Mouse (Mus musculus) right cerebral cortex, postnatal 14 days (tissue): Measurements from ENCODE around the gene St8sia2.
A peak's percentile ranks its signal among the peaks of the same experiment; 100 is the strongest.
"Not testable (repeated sequence)": the region's sequence is repeated elsewhere in the genome, so short reads cannot be mapped to it uniquely, and the experiment has no call there.

Experiments
- DNase-seq: peaks from one replicate; pipeline ENCODE4 v3.0.0; 2022

The St8sia2 gene

DNA sequence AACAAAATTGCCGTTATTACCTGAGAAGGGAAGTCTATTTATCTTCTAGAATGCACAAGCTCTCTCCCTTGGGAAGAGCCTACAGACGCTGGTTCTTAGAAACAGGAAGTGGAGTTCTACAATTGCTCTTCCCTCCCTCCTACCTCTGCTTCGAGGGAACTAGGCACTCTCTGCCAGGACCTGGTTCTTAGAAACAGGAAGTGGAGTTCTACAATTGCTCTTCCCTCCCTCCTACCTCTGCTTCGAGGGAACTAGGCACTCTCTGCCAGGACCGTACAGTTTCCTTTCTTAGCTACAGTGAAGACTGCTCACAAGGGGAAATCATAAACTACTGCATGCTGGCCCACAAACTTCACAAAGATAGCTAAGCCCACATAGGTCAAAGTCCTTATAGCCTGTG is 41.3 kb downstream of the St8sia2 start:
- not testable (repeated sequence) for DNase-seq

DNA sequence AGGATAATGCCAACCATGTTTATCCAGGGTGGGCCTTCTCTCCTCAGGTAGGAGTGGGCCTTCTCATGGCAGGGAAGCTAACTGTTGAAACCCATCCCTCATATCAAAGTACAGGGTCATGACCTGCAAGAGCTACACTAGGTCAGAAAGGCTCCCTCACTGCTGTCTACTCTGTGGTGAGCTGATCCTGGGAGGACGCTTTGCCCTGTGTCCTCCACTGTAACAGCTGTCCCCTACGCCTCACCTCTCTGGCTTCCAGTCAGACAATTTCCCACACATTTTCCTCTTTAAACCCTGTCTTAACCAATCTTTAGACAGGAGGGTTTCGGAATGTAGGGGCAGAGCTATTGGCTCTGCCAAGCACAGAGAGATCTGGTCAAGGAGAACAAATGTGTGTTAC is 48.3 kb downstream of the St8sia2 start:
- DNase-seq = no peak

DNA sequence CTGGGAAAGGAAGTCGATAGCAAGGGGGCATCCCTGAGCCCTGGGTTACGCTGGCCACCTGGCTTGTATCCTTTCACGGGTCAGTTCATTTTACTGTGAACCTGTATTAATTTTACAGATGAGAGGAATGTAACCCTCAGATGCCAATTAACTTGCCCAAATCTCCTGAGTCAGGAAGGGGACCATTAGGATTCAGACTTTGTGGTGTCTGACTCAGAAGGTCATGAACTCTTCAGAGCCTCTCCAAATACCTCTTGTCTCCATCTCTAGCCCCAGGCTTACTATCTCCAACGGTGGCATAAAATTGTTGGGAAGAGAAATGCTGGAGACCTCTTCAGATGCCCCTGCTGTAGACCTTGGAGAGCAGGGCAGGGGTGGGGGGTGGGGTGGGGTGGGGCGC is 51.1 kb downstream of the St8sia2 start:
- no peak for DNase-seq

DNA sequence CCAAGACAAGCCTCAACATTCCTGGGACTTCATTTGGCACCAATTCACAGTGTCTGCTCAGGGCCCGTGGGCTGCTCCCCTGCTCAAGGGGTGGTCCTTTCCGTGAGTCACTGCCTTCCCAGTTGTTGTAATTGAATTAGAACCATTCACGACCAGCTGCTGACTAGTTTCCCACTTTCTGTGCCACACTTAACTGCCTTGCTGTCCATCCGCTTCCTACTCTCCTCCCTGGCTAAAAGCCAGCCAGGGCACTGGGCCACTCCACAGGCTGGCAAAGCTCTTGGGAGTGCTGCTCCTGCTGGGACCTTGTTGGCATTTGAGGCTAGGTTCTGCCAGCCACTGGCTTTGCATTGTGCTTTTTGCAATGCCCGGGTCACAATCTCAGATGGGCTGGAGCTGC is 59.0 kb downstream of the St8sia2 start:
- no peak for DNase-seq

DNA sequence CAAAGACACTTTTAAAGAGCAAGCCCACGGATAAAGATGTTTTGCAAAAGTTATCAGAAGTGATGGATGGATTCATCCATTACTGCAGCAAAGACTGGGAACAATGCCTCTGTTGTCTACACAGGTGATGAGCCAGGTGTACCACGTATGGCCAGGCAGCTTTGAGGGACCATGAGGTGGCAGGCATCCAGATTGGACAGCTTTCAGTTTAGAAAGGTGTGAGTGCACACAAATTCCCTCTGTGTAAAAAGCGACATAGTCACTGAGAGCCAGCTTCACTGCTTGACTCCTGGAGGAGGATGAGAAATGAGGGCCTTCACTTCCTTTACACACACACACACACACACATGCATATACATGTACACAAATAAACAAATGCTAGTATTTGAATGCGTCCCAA is 60.4 kb downstream of the St8sia2 start:
- DNase-seq = no peak

DNA sequence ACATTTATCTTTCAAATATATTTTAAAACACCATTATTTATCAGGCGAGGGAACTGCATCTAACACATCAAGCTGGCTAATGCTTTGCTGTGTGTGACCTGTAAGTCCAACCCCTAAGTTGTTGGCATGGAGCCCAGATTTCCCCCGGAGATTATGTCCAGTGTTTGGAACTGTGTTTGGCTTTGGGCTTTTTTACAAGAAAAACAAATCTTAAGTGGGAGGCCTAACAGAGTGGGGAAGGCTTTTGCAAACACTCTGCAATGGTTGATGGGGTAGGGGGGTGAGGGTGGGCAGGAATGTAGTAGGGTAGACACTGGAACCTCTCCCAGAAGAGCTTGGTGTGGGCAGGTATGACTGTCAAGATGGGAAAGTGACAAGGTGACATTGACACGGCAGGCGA is 71.8 kb downstream of the St8sia2 start:
- DNase-seq = no peak

DNA sequence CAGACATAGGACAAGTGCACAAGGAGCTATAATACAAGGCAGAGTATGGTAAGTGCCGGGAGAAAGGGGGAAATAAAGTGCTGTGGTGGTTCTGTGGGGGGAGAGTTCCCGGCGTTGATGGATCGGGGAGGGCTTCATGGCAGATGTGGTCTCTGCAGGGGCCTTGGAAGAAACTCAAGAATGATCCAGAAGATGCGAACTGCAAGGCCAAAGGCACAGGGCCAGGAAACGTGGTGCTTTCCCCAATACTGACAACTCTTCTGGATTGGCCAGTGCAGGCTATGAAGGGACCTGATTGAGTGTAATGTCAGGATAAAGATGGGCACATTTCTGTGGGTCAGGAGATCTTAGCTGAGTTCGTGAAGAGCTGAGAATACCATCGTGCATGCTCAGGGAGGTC is 74.3 kb downstream of the St8sia2 start:
- no peak for DNase-seq

DNA sequence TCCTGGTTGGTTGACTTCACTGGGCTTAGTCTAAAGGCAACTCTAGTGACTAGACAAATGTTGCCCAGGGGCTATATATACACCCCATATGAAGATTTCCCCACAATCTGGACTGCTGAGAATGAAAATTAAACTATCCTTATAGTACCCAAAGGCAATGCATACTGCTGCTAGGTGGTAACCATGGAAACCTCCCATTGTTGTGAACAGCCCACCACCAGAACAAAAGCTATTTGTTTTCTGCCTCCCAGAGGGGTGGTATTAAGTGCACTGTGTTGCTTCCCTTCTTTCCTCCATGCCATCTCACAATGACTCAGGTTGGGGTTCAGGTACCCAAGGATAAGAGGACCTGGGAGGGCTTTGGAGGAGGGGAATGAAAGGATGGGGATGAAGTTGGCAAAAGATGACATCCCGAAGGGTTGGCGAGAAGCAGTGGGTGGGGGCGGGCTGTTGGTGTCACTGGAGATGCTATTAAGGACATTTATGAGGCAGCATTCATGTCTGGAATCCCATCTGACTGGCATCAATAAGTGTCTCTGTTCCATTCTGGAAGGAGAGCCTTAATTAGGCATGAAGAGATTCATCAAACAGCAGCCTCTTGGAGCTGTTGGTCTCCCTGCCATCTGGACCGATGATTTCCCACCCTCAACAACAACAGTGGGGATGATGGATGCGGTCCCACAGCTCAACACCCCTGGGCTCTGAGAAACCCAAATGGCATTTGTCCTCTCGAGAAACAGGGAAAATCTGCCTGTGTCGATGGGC is 75.3 kb downstream of the St8sia2 start:
- DNase-seq = no peak

DNA sequence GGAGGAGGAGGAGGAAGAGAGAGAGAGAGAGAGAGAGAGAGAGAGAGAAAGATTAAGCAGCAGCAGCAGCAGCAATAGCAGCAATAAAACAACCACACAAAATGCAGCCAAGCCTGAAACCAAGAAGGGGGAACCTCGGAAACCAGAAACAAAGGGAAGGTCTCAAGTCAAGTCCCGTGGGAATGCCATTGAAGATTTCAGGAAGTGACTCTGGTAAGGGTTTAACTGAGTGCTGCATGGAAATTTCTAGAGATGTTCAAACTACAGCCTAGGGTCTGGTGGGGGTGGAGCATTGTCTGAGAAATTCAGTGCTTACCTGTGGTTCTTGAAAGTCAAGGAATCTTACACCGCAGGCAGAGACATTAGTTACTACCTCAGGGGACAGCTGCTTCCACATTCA is 77.4 kb downstream of the St8sia2 start:
- DNase-seq = no peak

DNA sequence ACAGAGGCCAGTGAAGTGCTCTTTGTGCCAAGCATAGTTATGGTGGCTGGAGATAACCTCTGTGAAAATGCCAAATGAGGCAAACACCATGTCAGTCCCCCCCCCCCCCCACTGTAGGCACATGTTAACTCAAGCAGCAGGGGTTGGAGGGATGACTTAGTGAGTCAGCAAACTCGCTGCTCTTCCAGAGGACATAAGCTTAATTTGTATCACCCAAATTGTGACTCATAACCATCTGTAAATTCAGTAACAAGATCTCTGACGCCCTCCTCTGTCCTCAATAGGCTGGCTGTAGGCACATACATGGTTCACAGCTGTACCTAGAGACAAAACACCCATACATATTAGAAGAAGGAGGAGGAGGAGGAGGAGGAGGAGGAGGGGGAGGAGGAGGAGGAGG is 77.8 kb downstream of the St8sia2 start:
- no peak for DNase-seq

DNA sequence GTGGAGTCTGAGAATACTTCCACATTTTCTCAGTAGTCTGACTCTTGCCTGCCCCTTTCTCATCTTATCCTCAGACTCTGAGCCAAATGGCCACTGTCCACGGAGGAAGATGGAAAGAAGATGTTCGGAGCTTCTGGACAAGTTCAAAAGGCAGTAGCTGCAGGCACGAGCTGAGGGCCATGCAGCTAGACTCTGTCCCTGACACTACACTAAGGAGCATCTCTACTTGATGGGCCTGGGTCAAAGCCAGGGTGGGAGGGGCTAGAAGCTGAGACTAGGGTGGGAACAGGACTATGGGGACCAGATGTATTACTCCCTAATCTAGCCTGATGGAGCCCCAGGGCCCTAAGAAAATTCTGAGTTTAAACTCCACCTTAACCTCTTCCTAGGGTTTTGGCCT is 80.5 kb downstream of the St8sia2 start:
- DNase-seq = no peak

DNA sequence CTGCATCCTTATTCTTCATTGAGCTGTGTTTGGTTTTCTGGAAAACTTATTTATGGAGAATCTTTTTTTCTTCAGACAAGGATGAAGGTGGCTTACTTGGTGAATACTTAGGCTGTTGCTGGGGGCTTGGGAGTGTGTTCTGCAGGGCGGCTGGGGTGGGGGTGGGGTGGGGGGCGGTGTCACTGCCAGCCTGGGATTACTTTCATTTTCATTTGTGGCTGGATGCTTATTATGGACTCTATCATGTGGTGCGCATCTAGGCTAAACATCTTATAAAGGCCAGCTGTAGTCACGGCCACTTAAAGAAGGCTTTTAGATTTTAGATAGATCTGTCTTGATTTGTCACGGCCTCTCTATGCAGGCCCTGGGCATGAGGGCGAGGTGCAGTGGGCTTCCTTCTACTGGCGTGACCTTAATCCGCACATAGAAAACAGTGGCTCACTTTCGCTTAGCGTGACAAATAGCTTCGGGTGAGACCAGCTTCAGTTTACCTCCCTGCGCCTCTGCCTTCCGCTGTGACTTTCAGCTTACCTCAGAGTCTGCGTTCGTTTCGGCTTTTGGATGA is 92.5 kb downstream of the St8sia2 start:
- DNase-seq = no peak

DNA sequence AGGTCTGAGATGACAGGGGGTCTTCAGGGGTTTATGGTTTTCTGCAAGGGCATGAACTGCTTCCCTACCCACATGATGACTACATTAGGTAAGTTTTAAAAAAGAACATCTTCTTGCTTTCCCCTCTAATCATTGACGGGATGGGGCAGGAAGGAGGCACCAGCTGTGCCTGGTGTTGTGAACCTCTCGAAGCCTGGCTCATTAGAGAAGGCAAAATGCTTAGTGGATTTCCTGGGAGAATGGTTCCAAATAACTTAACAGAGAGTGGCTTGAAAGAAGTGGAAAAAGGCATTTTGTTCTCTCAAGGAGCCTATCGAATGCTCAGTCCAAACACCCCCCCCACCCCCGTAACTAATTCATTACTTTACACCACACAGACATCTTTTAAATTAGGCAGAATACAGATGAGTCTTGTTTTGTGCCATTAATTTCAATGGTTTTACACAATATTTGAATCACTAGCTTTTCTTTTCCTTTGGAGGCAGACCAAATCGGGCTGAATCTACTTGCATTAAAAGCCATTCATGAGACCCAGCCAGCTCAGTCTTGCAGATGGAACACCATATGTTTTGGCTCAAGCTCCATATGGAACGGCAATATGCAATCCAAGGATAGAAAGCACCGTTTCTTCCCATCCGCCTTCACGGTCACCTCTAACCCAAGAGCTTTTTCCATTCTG is 95.7 kb downstream of the St8sia2 start:
- DNase-seq = peak; percentile 42

DNA sequence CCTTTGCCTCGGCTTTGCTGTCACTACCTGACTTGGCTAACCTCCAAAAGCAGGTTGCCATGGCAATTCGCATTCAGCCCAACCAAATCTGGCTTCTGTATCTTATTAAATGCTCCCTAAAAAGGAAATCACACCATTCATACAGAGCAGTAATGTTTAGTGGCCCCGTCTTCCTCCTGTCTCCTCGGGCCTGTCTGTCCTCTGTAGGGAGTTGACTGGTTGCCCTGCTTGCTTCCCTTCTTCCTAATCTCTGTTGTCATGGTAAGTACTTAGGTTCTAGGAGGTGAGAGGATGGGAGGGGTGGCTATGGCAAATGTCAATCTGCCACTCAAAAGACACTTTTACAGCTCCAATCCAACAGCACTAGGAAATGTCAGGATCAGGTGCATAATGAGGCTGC is 101.6 kb downstream of the St8sia2 start:
- DNase-seq = no peak

DNA sequence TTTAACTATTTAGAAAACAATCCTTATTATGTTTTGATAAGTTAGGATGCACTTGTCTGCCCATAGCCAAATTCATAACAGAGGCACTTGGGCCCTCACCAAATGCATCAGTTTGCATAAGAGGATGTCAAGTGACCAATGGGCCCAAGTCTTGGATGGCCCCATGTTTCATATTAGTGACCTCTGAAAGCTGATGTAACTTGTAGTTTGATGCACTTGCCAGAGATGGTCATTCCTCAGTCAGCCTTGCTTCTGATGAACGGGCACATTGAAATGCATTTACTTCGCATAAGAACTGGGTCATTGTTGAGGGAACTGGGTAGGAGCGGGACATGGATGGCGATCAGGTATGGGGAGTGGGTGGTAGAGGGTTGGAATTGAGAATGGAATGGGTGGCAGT is 102.6 kb downstream of the St8sia2 start:
- DNase-seq = no peak

DNA sequence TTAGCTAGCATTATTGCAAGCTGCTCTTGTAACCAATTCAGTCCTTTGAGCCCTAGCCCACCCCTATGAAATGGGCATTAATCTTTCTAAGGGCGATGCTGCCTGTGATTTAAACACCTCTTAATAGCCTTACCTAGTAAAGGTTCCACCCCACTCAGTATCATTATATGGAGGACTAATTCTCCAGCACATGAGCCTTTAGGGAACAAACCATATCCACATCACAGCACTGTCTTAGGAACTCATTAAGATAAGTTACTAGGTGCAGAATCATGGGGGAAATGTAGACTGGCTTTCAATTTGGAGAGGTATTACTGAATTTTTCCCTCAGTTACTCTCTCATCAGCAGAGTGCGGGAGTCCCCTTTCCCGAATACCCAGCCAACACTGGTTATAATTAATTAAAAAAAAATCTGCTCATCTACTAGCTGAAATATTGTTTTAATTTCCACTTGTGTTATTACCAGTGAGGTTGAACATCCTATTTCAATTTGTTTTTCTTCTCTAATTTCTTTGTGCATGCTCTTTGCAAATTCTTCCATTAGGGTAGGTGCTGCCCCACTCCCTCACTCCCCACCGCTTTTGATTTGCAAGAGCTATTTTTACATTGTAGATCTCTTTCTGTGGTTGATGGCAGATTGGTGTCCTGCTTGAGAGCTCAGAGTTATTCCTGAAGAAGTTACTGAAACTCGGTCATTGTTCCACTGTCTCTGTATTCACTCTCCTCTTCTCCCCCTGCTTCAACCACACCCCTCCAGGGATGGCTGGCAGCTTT is 103.9 kb downstream of the St8sia2 start:
- no peak for DNase-seq

DNA sequence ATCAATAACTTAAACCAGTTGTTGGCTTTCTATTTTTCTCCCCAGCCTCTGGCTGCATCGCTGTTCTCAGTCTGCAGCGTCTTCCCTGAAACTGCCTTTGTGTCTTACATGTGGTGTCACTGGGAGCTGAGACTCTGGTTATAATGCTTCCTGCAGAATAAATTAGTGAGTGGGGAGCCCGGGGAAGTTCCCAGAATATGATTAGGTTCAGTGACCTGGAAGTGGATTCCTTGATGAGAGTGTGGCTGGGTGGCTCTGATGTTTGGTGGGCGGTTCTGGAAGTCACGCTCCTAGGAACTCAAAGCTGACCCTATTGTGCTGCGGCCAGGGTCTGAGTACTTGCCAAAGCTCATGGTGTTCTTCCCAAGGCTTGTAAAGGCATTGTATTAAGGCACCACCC is 119.0 kb downstream of the St8sia2 start:
- no peak for DNase-seq

DNA sequence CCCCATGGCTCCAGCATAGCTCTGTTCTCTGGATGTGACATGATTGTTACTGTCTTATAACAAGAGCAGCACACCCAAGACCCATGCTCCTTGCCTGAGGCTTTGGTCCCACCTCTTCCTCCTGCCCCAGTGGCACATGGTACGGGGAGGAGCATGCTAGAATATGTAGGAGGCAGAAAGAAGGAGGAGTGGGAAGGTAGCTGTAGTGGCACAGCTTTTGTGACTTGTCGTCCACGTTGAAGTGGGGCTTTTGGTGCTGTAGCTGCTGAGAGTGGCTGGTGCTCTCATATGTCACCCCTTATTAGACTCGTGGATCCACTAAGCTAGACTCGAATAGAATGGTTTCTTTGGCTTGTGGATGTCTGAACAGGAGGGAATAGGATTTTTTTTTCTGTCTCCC is 121.7 kb downstream of the St8sia2 start:
- no peak for DNase-seq

DNA sequence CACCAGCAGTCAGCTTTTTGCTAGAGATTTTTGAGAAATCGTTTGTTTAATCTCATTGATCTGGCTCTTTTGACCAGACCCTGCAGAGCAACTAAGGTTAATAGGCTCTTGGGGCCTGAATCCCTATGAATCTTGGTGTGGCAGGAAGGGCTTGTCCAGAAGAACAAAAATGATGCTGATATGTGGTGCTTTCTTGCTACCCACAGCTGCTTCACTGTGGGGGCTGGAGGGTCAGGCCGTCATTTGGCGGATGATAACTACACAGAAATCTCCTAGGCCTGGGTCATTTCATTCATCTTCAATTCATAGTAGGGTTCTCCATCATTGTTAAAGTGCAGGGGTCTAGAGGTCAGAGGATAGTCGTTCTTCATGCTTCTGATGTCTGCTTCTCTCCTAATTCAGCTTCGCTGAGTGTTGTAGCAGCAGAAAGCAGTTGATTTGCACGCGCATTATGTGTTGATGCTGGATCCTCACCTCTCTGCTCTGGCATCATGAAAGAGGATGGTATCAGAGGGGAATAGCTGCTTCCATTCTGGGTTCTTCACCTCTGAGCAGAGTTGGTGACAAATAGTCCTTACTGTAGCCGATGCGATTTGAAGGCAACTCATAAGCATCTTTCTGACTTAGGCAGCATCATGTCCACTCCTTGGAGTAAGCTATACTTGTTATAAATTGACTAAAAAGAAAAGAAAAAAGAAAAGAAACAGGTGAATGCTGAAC is 122.4 kb downstream of the St8sia2 start:
- no peak for DNase-seq

DNA sequence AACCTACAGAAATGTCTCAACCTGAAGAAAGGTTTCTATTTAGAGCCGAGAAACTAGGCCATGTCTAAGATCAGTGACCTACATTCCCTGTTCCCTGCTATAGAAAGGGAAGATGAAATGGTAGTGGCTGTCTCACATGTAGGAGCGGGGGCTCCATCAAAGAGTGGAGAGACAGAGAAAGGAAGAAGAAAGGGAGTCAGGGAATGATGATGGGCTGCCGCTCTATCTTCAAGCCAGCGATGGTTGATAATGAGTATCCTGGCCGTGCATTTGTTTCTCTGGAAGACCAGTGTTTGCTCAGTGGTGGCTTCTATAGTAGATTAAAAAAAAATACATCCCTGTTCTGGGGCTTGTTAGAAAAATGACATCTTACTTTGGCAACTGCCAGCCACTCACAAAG is 123.0 kb downstream of the St8sia2 start:
- no peak for DNase-seq
